Mouse (Mus musculus): ENCODE measurements around the gene Pm20d2. TPM values are rescaled to one million over a fixed set of nuclear protein-coding genes. Genes with fewer than 3 reads are reported as not detected.

The Pm20d2 gene
- total and polyA plus RNA-seq, 2 experiments: 3.6 to 7.3 TPM

DNA sequence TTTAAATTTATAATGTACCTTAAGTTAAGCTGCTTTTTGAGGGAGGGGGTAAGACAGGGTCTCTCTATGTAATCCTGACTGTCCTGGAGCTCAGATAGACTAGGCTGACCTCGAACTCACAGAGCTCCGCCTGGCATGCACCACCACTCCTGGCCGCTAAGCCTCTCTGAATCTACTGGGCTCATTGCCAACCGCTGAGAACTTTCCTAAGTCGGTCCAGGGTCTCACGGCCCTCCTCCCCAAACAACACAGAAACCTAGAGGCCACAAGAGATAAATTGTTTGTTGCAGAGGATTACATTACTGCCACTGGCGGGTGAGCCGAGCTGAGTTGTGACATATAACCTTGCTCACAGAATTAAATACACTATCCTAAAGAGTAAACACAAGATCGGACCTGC is 1.4 kb downstream of the Pm20d2 start:
- DNase-seq (ENCODE audit: extremely low read depth, low read depth, low spot score): peak; percentile 28
- TF ChIP-seq POLR2A (IDR thresholded peaks at IDR 0.05; ENCODE audit: extremely low read depth, insufficient read depth, low read length) (no peak), CTCF (IDR thresholded peaks at IDR 0.05; ENCODE audit: low read depth, low read length) (peak; percentile 37; the same call in 1 of the 2 replicates)
- Histone ChIP-seq H3K27ac (replicated peaks; ENCODE audit: insufficient read depth, low read depth, low read length) (no peak overlapping the region), H3K36me3 (ENCODE audit: control insufficient read depth, insufficient read depth, low read length) (peaks cover 6% of the 10 kb centered on the region; the same call in 1 of the 2 replicates), H3K4me3 (ENCODE audit: insufficient read depth, low read depth, low read length) (no peak overlapping the region), H3K4me1 (ENCODE audit: control insufficient read depth, insufficient read depth, low read length) (no peaks in the 10 kb centered on the region), H3K79me2 (ENCODE audit: control insufficient read depth, insufficient read depth, low read length) (no peaks in the 10 kb centered on the region), H3K9ac (ENCODE audit: low read depth, low read length) (no peak overlapping the region), H3K27me3 (ENCODE audit: control insufficient read depth, insufficient read depth, low read length) (no peaks in the 10 kb centered on the region)
- WGBS: 14% methylated on average over 9 of the region's 9 CpGs

DNA sequence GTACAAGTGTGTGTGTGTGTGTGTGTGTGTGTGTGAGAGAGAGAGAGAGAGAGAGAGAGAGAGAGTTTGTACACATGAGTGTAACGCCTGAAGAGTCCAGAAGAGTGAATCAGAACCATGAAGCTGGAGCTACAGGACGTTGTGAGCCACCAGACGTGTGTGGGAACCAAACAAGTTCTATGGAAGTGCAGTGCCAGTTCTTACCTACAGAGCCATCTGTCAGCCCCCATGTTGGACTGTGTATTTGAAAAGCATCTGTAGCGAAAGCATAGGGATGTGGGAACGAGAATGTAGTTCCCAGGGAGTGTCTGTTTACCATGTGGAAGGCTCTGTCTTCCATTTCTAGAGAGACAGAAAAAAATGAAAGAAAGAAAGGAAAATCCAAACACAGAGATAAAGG is 6.1 kb downstream of the Pm20d2 start:
- TF ChIP-seq CTCF (IDR thresholded peaks at IDR 0.05; ENCODE audit: low read depth, low read length) (no peak), POLR2A (IDR thresholded peaks at IDR 0.05; ENCODE audit: extremely low read depth, insufficient read depth, low read length) (no peak)
- Histone ChIP-seq H3K4me1 (ENCODE audit: control insufficient read depth, insufficient read depth, low read length) (no peaks in the 10 kb centered on the region), H3K36me3 (ENCODE audit: control insufficient read depth, insufficient read depth, low read length) (peaks cover 25% of the 10 kb centered on the region), H3K4me3 (ENCODE audit: insufficient read depth, low read depth, low read length) (no peak overlapping the region), H3K79me2 (ENCODE audit: control insufficient read depth, insufficient read depth, low read length) (no peaks in the 10 kb centered on the region), H3K27me3 (ENCODE audit: control insufficient read depth, insufficient read depth, low read length) (no peaks in the 10 kb centered on the region), H3K9ac (ENCODE audit: low read depth, low read length) (no peak overlapping the region), H3K27ac (replicated peaks; ENCODE audit: insufficient read depth, low read depth, low read length) (no peak overlapping the region)
- 87% methylated on average over 5 of the region's 5 CpGs for WGBS
- no peak for DNase-seq (ENCODE audit: extremely low read depth, low read depth, low spot score)

DNA sequence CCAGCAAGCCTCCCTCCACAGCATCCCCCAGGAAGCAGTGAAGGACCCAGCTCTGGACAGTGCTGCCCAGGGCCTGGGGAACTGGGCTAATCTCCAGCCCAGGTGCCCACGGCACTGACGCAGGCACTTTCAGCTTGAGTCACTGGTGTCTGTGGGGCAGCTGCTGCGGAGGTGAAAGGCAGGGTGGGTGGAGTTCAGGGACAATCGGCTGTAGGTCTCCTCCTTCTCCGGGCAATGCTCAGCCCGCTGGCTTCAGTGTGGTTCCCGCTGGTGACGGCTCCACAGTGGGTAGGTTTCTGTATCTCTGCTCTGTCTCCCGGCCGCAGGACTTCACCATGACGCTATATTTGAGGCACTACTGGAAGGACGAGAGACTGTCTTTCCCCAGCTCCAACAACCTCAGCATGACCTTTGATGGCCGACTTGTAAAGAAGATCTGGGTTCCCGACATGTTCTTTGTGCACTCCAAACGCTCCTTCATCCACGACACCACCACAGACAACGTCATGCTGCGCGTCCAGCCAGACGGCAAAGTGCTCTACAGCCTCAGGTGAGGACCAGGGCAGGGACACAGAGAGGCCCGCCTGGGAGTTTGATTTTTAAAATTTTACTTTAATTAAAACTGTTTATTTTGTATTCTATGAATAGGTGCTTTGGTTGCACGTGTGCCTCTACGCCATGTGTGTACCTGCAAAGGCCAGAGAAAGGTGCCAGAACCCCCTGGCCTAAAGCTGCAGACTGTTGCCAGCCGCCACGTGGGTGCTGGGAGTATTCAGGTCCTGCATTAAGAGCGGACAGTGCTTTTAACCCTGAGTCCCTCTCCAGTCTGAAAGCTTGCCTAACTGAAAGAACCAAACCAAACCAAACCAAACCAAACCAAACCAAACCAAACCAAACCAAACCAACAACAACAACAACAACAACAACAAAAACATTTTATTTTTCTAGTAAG is 37.2 kb downstream of the Pm20d2 start:
- DNase-seq (ENCODE audit: extremely low read depth, low read depth, low spot score): no peak
- no peaks in the 10 kb centered on the region for H3K27me3 ChIP-seq (ENCODE audit: control insufficient read depth, insufficient read depth, low read length)
- H3K79me2 ChIP-seq (ENCODE audit: control insufficient read depth, insufficient read depth, low read length): no peaks in the 10 kb centered on the region
- H3K4me3 ChIP-seq (ENCODE audit: insufficient read depth, low read depth, low read length): no peak overlapping the region
- no peak overlapping the region for H3K27ac ChIP-seq (replicated peaks; ENCODE audit: insufficient read depth, low read depth, low read length)
- no peaks in the 10 kb centered on the region for H3K36me3 ChIP-seq (ENCODE audit: control insufficient read depth, insufficient read depth, low read length)
- H3K9ac ChIP-seq (ENCODE audit: low read depth, low read length): no peak overlapping the region
- 86% methylated on average over 26 of the region's 26 CpGs for WGBS
- H3K4me1 ChIP-seq (ENCODE audit: control insufficient read depth, insufficient read depth, low read length): no peaks in the 10 kb centered on the region
- TF ChIP-seq CTCF (IDR thresholded peaks at IDR 0.05; ENCODE audit: low read depth, low read length) (no peak), POLR2A (IDR thresholded peaks at IDR 0.05; ENCODE audit: extremely low read depth, insufficient read depth, low read length) (no peak)

DNA sequence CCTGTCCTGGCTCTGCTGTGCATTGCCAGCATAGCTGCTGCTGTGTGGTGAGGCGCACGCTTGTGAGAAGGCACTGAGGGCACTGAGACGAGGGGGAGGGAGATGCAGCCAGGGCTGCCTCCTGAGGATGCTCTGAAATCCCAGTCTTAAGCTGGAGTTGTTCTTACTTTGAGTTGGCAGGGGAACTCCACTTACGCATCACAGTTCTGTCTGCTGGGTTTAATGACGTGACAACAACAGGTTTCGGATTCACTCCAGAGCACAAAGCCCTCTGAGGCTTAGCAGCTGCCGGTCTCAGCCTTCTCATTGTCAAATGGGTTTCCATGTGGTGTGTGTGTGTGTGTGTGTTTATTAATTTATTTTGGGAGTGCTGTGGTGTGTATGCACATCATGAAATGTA is 40.4 kb downstream of the Pm20d2 start:
- no peaks in the 10 kb centered on the region for H3K36me3 ChIP-seq (ENCODE audit: control insufficient read depth, insufficient read depth, low read length)

DNA sequence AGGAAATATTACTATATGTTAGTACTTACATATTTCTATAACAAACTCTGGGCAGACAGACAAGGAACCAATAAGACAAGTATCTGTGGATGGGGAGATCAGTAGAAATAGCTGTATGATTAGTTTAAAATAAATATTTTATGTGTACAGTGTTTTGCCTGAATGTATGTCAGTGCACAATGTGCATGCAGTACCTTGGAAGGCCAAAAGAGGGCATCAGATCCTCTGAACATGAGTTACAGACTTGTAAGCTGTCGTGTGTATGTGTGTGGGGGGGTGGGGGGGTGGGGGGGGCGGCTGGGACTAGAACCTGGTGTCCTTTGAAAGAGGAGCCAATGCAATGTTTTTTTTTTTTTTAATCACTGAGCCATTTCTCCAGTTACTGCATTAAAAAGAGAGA is 41.7 kb downstream of the Pm20d2 start:
- Histone ChIP-seq H3K4me1 (ENCODE audit: control insufficient read depth, insufficient read depth, low read length) (no peaks in the 10 kb centered on the region), H3K27ac (replicated peaks; ENCODE audit: insufficient read depth, low read depth, low read length) (no peak overlapping the region), H3K9ac (ENCODE audit: low read depth, low read length) (no peak overlapping the region), H3K36me3 (ENCODE audit: control insufficient read depth, insufficient read depth, low read length) (no peaks in the 10 kb centered on the region), H3K4me3 (ENCODE audit: insufficient read depth, low read depth, low read length) (no peak overlapping the region), H3K27me3 (ENCODE audit: control insufficient read depth, insufficient read depth, low read length) (0 out of 2 replicates have a peak, but pooled peaks cover 2% of the 10 kb centered on the region), H3K79me2 (ENCODE audit: control insufficient read depth, insufficient read depth, low read length) (no peaks in the 10 kb centered on the region)
- DNase-seq (ENCODE audit: extremely low read depth, low read depth, low spot score): peak; percentile 59
- TF ChIP-seq POLR2A (IDR thresholded peaks at IDR 0.05; ENCODE audit: extremely low read depth, insufficient read depth, low read length) (no peak), CTCF (IDR thresholded peaks at IDR 0.05; ENCODE audit: low read depth, low read length) (no peak)
- WGBS: 2% methylated on average over 2 of the region's 2 CpGs

More for the DNA sequence above, 40.4 kb downstream of the Pm20d2 start:
- no peak overlapping the region for H3K27ac ChIP-seq (replicated peaks; ENCODE audit: insufficient read depth, low read depth, low read length)
- H3K9ac ChIP-seq (ENCODE audit: low read depth, low read length): no peak overlapping the region
- 0 out of 2 replicates have a peak, but pooled peaks cover 2% of the 10 kb centered on the region for H3K27me3 ChIP-seq (ENCODE audit: control insufficient read depth, insufficient read depth, low read length)
- 91% methylated on average over 7 of the region's 7 CpGs for WGBS
- no peaks in the 10 kb centered on the region for H3K4me1 ChIP-seq (ENCODE audit: control insufficient read depth, insufficient read depth, low read length)
- no peaks in the 10 kb centered on the region for H3K79me2 ChIP-seq (ENCODE audit: control insufficient read depth, insufficient read depth, low read length)
- no peak for TF ChIP-seq CTCF (IDR thresholded peaks at IDR 0.05; ENCODE audit: low read depth, low read length)
- TF ChIP-seq POLR2A (IDR thresholded peaks at IDR 0.05; ENCODE audit: extremely low read depth, insufficient read depth, low read length): no peak
- no peak for DNase-seq (ENCODE audit: extremely low read depth, low read depth, low spot score)
- no peak overlapping the region for H3K4me3 ChIP-seq (ENCODE audit: insufficient read depth, low read depth, low read length)

Data from liver, adult 2 months (tissue).